Mouse (Mus musculus): ENCODE measurements around the gene D2hgdh. TPM values are rescaled to one million over a fixed set of nuclear protein-coding genes. Genes with fewer than 3 reads are reported as not detected.

Gene D2hgdh
- 20.7 and 23.5 TPM in 2 replicates for polyA plus RNA-seq (2012; rRNA removed)

GRCm38 (mm10) chr1:93824609-93825008, at the start of gene D2hgdh:
Gene D2hgdh (plus strand): TSS chr1:93824909.

GRCm38 (mm10) chr1:93801741-93802238, 22.9 kb upstream of the D2hgdh start, which contains the start of gene Dtymk:
Gene Dtymk (minus strand): TSS chr1:93801934.

GRCm38 (mm10) chr1:93803556-93804507, 20.9 kb upstream of the D2hgdh start, which contains the start of gene Ing5:
Gene Ing5 (plus strand): TSS chr1:93803965.

GRCm38 (mm10) chr1:93861048-93861447, 36.3 kb downstream of the D2hgdh start, which contains the start of gene Gal3st2:
Gene Gal3st2 (plus strand): TSS chr1:93861306.

Other genes starting within 250 kb of the D2hgdh start
- 320 and 324 TPM in 2 replicates for gene Stk25, start 166.2 kb upstream of the D2hgdh start, polyA plus RNA-seq (2012; rRNA removed)
- 52.9 and 57.9 TPM in 2 replicates for gene Bok, start 139.2 kb upstream of the D2hgdh start, polyA plus RNA-seq (2012; rRNA removed)
- 79.4 and 85.0 TPM in 2 replicates for gene Atg4b, start 73.4 kb upstream of the D2hgdh start, polyA plus RNA-seq (2012; rRNA removed)
- gene Thap4, start 70.0 kb upstream of the D2hgdh start, polyA plus RNA-seq (2012; rRNA removed), result 41.7 and 52.5 TPM in 2 replicates
- 206 and 225 TPM in 2 replicates for gene Dtymk, start 23.0 kb upstream of the D2hgdh start, polyA plus RNA-seq (2012; rRNA removed)
- 10.1 and 11.2 TPM in 2 replicates for gene Ing5, start 20.9 kb upstream of the D2hgdh start, polyA plus RNA-seq (2012; rRNA removed)
- gene Gal3st2, start 36.4 kb downstream of the D2hgdh start, polyA plus RNA-seq (2012; rRNA removed), result 0.09 TPM in 1 of 2 replicates, not detected in the other
- not detected in 2 replicates for gene Gal3st2b, start 93.4 kb downstream of the D2hgdh start, polyA plus RNA-seq (2012; rRNA removed)
- not detected in 2 replicates for gene Gal3st2c, start 165.6 kb downstream of the D2hgdh start, polyA plus RNA-seq (2012; rRNA removed)
- gene Neu4, start 195.5 kb downstream of the D2hgdh start, polyA plus RNA-seq (2012; rRNA removed), result 0.01 TPM in 1 of 2 replicates, not detected in the other
- gene Pdcd1, start 227.6 kb downstream of the D2hgdh start, polyA plus RNA-seq (2012; rRNA removed), result 0.05 and 0.09 TPM in 2 replicates

Measured in central nervous system, embryonic 14 days (tissue).